Mouse (Mus musculus): ENCODE data around the gene Atrx.
"Not testable (repeated sequence)": the region's sequence is repeated elsewhere in the genome, so short reads cannot be mapped to it uniquely, and the experiment has no call there.

Atrx gene

DNA sequence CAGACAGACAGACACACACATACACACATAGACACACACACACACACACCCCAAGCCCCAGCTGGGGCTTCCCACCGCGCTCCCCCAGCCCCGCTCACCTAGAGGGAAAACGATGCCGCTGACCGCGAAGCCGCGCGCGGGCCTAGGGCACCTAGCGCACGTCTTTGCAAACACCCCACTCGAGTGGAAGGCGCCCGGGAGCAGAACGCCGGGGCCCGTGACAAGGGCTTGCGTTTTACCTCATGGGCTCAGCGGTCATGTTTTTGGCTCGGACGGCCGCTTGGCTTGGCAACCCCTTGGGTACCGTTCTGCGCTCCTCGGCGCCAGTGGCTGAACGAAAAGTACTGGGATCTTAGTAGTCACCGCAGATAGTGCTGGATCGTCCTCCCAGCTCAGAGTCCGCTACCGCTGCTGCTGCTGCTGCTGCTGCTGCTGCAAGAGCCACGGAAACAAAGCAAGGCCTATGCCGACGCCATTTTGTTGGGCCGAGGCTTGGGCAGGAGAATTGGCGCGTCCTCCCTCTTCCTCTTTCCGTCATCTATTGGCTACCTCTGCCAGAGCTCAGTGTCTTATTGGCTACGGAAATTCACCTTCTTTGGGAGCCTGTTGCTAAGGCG lies at the start of gene Atrx:
Atrx (minus strand) TSS at position 543 of the 617 bp plus-strand sequence.
- DNase-seq (ENCODE audit: low spot score), result peak; percentile 87

DNA sequence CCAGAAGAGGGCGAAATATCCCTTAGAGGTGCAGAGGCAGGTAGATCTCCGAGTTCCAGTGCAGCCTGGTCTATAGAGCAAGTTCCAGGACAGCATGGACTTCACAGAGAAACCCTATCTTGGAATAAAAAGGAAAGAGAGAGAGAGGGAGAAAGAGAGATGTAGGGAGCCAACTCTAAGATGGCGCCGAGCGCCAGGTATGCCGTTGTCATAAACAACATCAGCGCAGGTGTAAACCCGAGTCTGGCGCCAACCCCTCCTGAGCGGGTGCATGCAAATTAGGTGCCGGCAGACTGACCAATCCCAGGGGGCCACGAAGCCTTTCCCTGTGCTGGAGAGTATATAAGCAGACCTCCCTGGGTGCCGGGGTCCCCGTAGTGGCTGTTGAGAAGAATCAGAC lies 27.9 kb upstream of the Atrx start:
- not testable (repeated sequence) for DNase-seq (ENCODE audit: low spot score)

DNA sequence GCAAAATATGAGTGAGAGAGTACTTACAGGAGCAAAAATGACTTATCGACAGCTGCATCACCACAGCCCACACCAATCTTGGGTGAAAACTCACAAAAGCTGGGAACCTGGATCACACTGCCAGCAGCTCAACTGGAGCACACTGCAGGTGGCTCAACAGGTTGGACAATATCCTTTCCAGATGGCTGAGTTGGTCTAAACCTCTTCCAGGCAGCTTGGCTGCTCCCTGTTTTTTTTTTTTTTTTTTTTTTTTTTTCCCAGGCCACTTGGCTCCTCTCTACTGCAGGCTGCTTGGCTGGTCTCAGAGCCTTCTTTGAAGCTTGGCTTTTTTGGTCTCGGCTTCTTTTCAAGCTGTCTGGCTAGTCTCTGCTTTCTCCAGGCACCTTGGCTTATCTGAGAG lies 24.8 kb upstream of the Atrx start:
- DNase-seq (ENCODE audit: low spot score), result no peak

DNA sequence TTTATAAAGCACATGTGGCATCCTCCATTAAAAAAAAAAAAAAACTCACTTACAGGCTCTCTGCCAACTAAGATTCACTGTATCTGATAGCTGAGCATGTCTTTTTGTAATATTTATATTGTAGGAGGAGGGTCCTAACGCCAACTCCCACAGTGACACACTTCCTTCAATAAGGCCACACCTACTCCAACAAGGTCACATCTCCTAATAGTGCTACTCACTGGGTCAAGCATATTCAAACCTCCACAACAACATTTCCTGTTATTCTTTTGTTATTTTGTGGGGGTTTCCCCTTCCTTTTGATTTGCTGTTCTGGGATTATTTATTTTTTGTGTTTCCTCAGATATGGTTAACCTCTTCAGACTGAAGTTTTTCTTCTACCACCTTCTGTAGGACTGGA lies 17.2 kb upstream of the Atrx start:
- DNase-seq (ENCODE audit: low spot score), result no peak

DNA sequence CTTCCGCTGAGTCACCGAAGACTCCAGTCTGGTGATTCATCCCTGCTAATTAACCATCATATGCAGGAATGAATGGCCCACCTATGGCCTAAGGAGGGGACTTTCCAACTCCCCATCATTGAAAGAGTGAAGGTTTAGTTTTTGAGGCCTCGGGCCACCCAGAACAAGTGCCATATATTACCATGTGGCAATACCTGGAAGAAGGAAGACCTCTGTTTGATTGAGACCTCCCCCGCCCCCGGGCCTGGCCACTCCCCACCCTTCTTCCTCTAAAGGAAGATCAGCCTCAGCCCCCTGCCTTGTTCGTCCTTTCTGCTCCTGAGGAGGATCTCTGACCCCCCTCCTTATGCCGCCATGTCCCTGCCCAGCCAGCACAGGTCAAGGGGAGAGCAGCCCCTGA lies 10.0 kb upstream of the Atrx start:
- no peak for DNase-seq (ENCODE audit: low spot score)

DNA sequence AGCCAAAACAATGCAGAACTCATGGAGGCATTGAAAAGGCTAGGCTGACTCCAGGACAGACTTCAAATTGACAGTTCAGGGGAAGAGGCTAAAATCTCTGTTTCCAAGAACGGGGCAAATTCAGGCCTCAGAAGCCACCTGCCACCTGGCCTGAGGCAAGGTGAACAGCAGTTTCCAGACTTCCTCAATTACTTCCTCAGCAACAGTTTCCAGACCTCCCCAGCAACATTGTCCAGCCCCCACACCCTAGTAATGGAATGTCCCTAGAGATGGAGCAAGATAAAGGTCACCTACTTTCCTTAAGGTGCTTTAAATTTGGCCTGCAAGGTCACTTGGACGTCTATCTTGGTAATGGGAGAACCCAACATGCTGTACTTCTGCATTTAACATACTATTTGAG lies 8.5 kb upstream of the Atrx start:
- DNase-seq (ENCODE audit: low spot score), result no peak

DNA sequence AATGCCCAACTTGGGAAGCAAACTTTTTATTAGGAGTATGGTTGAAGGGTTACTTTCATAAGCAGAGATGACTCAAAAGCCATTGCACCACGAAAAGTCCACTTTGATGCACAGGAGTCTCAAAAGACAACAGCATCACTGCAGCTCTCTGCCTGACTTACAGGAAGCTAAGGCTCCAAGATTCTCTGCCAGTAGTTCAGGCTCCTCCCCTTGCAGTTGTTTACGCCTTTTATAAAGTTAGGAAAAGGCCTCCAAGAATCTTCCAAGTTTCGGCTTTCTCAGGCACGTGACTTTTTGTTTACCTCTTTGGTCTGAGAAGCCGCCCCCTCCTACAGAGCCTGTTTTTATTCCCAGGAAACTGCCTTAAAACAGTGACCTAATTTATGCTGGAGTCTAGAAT lies 5.1 kb upstream of the Atrx start:
- DNase-seq (ENCODE audit: low spot score), result peak; percentile 33

DNA sequence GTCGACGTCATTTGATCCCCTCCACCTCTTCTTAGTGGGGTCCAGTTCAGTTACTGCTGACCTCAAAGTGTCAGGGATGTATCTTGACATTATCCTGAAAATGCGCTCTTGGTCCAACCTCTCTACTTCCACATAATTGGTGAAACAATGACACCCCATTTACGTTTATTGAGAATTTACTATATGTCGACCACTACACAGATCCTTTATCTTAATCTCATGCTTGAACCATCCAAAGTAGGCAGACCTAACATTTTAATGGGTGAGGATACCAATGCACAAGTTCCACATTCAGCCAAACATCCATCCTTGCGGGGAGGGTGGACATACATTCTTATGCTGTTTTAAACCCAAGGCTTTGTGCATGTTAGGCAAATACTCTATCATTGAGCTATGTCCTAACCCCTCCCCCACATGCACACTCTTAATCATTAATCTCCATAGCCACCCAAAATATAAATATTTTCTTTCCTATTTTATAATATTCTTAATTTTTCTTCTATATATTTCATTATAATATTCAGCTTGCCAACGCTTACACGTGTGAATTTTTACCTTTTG lies 355 bp upstream of the Atrx start:
- no peak for DNase-seq (ENCODE audit: low spot score)

DNA sequence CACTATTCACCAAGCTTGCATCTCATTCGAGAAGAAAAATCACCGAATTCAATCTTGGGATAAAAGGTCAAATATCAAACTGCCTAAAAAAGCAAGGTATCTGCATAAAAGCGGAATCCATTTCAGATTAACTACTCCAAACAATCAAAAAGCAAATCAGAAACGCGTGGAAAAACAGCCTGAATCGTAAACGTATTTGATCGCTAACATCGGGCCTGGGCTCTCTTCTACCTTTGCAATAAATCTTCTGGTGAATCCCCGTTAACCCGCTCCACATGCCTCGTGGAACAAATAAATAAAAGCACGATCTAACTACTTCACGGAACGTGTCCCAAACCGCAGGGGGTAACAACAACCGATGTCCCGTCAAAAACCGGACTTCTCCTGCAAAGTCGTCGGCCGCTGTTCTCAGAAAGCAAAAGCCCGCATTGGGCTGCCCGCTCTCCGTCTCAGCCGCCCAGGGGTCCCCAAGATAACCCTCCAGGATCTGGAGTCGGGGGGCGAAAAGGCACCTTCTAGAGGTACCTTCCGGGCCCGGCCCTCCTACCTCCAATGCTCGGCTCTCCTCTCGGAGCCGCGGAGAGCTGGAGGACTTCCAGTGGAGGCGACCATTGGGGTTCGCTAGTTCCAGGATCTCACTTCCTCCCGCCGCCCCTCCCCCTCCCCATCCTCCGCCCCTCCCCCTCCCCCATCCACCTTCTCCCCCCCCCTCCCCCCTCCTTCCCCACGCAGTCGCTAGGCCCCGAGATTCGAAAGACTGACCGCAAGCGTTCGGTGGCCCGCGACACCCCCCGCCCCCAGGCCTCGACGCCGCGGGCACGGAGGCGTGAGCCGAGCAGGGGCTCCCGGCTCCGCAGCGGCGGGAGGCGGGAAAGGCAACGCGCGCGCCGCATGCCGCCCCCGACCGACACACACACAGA lies 1.0 kb downstream of the Atrx start:
- DNase-seq (ENCODE audit: low spot score), result peak; percentile 44

DNA sequence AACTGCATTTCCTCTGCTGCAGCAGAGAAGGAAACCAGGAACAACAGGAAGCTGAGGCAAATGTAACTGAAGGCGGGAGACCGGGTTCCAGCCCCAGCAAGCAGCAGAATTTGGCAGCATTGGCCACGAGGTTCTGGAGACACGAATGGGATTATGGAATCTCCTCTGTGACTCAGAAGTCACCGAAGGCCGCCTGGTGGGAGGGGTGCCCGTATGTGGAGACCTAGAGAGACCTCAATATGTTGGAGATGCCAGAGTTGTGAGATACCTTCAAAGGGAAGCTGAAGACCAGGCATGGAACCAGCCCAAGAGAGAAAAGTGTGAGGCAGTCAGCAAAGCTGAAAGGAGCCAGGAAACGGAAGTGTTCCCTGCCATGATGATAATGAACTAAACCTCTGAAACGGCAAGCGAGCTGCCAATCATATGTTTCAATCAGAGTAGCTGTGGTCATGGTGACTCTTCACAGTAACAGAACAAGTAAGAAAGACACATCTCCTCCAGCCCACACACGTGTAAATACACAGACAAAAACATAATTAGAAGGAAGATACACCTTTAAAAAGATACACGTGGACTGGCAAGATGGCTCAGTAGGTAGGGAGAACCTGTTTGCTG lies 3.0 kb downstream of the Atrx start:
- peak; percentile 10 for DNase-seq (ENCODE audit: low spot score)

DNA sequence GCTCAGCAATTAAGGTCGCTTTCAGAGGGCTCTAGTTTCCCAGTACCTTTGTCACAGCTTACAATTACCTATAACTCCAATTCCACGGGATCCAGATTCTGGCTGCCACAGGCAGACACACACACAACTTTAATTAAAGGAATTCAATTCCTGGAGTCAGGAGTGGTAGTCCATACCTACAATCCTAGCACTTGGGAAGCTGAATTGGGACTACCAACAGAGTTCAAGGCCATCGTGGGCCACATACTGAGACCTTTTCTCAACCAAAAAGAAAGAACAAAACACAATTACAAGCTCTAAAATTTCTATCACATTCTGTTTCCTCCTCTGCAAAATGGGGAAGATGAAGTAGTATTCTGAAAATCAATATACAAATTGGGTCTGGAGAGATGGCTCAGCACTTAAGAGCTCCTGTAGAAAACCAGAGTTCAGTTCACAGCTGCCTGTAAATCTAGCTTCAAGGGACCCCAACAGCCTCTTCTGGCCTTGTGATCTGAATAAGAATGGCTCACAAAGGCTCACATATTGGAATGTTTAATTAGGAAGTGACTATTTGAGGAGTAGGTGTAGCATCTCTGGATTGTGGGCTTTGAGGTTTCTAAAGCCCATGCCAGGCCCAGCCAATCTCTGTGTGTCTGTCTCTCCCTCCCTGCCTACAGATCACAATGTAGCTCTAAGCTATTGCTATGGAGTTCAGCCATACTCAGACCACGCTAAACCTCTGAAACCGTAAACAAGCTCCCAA lies 4.7 kb downstream of the Atrx start:
- no peak for DNase-seq (ENCODE audit: low spot score)

DNA sequence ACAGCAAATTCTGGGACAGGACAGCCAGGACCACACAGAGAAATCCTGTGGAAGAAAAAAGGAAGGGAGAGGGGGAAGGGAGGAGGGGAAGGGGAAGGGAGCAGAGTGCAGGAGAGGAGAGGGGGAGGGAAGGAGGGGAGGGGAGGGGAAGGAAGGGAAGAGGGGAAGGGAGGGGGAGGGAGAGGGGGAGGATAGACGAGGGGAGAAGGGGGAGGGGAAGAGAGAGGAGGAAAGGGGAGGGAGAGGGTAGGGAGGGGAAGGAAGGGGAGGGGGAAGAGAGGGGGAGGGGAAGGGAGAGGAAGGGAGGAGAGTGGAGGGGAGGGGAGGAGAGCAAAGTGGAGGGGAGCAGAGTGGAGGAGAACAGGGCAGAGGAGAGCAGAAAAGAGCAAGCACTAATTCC lies 5.3 kb downstream of the Atrx start:
- DNase-seq (ENCODE audit: low spot score), result no peak

DNA sequence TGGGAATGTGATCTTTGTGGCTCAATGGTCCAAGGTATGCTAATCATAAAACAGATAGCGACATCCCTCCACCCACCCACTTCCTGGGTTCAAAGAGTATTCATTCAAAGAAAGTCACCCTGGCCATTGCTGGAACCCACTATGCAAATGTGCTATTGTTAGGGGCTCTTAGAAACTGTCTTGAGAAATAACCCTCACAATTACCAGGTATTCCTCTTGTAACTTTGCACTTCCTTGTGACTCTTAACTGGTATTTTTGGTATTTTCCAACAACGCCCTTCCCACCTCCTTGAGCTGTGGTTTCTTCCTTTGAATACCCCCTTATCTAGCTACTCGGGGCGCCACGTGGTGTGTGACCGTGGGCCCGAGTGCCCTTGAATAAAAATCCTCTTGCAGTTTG lies 6.2 kb downstream of the Atrx start:
- DNase-seq (ENCODE audit: low spot score), result not testable (repeated sequence)

DNA sequence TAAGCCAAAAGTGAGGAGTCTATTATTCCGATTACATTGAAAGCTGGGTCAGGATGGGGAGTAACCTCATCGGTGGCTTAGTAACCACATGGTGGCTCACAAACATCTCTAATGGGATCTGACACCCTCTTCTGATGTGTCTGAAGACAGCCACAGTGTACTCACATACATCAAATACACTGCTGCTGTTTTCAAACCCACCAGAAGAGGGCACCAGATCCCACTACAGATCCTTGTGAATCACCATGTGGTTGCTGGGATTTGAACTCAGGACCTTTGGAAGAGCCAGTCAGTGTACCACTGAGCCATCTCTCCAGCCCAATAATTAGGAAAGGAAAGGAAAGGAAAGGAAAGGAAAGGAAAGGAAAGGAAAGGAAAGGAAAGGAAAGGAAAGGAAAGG lies 7.8 kb downstream of the Atrx start:
- peak; percentile 32 for DNase-seq (ENCODE audit: low spot score)

DNA sequence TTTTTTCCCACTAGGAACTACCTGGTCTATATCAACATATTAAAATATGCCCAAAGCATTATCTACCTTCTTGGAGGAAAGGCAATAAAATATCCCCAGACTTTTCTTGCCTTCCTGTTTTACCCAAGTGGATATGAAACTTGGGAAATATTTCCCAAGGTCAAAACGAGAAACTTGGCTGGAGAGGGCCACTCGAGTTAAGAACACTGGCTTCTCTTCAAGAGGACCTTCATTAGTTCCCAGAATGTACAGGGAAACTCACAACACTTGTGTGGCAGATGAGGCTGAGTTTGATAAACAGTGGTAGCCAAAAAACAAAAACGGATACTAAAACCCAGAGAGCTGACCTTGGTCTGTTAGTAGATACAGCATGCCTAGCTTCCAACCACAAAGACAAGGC lies 17.5 kb downstream of the Atrx start:
- peak; percentile 14 for DNase-seq (ENCODE audit: low spot score)

DNA sequence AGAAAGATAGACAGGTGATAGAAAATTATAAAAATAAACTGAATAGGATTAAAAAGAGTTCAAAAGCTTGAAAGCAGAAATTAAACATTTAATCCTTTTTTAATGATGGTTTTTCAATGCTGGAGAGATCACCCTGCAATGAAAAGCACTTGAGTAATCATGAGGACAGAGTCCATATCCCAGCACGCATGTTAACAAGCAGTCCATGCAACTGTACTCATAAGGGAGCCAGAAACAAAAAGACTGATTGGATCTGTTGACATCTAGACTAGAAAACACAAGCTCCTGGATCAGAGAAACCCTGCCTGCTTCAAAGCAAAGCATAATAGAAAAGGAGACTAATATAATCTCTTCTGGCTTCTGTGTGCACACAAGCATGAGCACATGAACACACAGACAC lies 27.6 kb downstream of the Atrx start:
- no peak for DNase-seq (ENCODE audit: low spot score)

DNA sequence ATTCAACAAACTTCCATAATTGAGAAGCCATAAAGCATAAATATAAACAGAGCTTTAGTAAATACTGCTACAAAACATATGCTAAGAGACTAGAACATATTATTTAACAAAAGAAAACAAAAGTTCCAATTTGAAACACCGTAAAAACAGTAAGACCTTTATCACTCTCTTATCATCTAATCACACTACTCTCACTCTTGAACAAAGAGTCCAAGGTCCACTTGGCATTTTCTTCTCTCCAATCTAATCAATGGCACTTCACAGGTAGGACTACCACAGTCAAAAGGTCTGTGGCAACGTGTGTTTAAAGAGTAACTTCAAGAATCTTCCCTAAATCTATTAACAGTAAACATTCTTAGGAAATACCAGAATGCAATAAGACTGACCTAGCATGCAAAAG lies 42.3 kb downstream of the Atrx start:
- DNase-seq (ENCODE audit: low spot score), result no peak

DNA sequence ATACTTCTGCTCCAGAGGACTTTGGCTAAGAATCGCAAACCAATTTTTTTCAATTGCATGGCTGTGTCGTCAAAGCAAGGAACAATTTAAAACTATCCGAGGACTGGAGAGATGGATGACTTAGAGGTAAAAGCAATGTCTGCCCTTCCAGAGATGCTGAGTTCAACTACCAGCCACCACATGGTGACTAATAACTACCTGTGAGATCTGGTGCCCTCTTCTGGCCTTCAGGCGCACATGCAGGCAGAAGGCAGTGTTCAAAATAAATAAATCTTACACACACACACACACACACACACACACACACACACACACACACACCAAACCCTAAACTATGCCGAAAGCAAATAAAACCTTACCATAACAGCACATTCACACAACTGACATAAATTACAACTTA lies 64.8 kb downstream of the Atrx start:
- DNase-seq (ENCODE audit: low spot score), result peak; percentile 4

DNA sequence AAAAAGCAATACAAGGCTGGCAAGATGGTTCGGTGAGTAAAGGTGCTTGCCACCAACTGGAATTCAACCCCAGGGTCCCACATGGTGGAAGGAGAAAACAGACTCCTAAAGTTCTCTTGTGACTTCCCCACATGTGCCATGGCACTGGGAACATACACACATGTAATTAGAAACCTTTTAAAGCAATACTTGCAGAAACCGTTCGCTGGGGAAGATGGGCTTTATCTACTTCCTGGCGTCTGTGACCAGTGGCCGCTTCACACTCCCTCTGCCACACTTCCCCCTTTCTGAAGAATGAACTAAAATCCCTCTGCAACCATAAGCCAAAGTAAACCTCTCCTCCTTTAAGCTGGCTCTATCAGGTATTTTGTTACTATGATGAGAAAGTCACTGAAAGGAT lies 104.7 kb downstream of the Atrx start:
- no peak for DNase-seq (ENCODE audit: low spot score)

DNA sequence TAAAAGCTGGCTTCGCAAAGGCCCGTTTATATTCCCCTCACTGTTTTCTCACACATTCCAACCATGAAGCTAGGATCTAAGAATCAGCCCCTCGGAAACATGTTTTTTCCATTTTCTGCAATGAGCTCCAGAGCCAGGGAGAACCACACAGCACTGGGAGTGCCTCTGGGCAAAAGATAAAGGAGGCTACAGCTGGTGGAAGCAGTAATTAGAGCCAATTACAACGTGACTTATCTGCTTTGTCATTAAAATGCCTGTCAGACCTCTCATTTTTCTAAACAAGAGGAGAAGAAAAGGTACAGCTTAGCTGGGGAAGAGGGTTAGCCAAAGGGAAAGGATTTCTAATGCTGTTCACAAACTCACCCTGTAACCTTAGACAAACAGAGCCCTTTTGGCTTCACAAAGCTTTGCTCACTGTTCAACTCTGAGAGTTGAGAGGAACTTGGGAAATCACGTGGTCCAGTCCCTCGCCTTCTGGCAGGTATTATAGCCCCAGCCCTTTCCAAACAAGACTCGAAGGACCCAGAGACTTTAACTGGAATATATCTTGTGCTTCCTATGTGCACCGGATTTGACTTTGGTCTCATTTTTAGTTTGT lies 134.3 kb downstream of the Atrx start:
- no peak for DNase-seq (ENCODE audit: low spot score)

DNA sequence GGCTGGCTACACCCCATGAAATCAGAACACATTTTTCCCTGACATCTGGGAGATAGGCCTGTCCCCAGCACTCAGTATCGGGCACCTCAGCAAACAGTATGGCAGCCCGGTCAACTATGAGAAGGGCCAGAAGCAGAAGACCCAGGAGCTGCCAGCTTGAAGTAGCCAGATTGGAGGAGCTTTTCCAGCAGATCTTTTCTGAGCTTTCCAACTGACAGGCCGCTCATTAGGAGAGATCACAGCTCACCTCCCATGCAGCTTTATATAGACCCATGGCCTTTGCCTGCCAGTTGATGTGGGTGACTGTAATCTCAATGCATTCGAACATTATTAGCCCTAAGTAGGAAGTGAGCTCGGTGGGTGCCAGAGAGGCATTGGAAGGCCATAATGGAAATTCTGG lies 155.9 kb downstream of the Atrx start:
- DNase-seq (ENCODE audit: low spot score), result no peak

DNA sequence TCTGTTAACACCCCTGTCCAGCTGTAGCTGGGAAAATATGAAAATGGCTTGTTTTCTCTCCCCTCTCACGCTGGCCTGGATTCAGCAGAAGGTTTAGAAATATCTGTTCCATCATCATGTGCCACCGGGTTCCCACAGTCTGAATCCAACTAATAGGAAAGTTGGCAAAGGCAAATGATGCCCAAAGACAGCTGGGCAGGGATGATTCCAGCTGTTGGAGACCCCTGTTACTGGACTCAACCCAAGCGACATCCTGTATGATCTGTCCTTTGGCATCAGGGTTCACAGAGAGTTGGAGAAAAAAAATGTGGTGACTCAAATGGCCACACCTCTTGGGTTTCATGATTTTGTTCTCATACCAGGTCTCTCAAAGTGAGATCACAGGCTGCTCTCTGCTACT lies 161.3 kb downstream of the Atrx start:
- peak; percentile 7 for DNase-seq (ENCODE audit: low spot score)
